Mouse (Mus musculus) erythroblast, embryonic 14.5 days (primary cell): ENCODE measurements at regions not wholly inside any gene's neighbourhood (a gene's known extent, or its start where the extent isn't known, plus 50 kb on each side); places are given as distances from the start of the nearest gene placed in this dataset.

Experiments
- GATA1 ChIP-seq: IDR thresholded peaks from 2 replicates; pipeline ENCODE4 v1.6.1; 2012; ENCODE audit warnings: low read length, inconsistent platforms, mixed read lengths
- TAL1 ChIP-seq: IDR thresholded peaks from 3 replicates; pipeline ENCODE4 v1.6.1; 2012; ENCODE audit warnings: low read length, inconsistent platforms, mixed read lengths

DNA sequence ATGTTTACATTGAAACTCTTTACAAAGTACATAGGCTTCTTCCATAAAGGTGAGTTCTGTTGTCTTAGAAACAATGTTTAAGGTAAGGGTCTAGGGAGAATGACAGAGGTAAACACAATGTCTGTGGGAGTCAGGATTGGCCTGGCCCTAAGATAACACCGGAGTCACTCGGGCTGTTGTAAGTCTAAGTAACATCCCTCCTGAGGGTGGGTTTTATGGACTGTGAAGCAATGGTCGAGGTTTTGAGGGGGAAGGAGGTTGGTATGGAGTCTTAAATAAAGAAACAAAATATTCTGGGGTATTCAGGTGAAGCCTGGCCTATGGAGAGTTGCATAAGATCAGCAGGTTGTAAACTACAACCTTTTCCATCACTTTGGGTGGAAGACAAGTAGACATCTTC lies 101.5 kb downstream of the Qrsl1 start:
- TF ChIP-seq GATA1 (no peak), TAL1 (no peak)
